Mouse (Mus musculus): ENCODE measurements around the gene Gbgt1.

GRCm38 (mm10) chr2:28543894-28544293 lies 47.2 kb downstream of the Gbgt1 start:
- no peak for TF ChIP-seq POLR2A (IDR thresholded peaks at IDR 0.05; ENCODE audit: borderline replicate concordance, control insufficient read depth, low read depth, low read length)
- no peak for TF ChIP-seq CTCF (IDR thresholded peaks at IDR 0.05; ENCODE audit: control insufficient read depth, insufficient read depth, low read length)

Measured in bone marrow, adult 2 months (tissue).